Mouse (Mus musculus) T-cell, adult 66 days (primary cell): ENCODE results near the gene Klhdc10. TPM values are rescaled to one million over a fixed set of nuclear protein-coding genes. Genes with fewer than 3 reads are reported as not detected.

Experiments
- total RNA-seq, 2 experiments: library from RNA; stranded (reverse); gene quantifications; 3 replicates in 1 of 2; 4 replicates in 1 of 2; pipeline ENCODE4 v1.2.4; 2023

The Klhdc10 gene
- 10 to 100 TPM; 23.9 to 24.5 TPM for total RNA-seq

GRCm38 (mm10) chr6:30401308-30402015 lies at the start of gene Klhdc10:
Gene Klhdc10 (plus strand): TSS chr6:30401868.

DNA sequence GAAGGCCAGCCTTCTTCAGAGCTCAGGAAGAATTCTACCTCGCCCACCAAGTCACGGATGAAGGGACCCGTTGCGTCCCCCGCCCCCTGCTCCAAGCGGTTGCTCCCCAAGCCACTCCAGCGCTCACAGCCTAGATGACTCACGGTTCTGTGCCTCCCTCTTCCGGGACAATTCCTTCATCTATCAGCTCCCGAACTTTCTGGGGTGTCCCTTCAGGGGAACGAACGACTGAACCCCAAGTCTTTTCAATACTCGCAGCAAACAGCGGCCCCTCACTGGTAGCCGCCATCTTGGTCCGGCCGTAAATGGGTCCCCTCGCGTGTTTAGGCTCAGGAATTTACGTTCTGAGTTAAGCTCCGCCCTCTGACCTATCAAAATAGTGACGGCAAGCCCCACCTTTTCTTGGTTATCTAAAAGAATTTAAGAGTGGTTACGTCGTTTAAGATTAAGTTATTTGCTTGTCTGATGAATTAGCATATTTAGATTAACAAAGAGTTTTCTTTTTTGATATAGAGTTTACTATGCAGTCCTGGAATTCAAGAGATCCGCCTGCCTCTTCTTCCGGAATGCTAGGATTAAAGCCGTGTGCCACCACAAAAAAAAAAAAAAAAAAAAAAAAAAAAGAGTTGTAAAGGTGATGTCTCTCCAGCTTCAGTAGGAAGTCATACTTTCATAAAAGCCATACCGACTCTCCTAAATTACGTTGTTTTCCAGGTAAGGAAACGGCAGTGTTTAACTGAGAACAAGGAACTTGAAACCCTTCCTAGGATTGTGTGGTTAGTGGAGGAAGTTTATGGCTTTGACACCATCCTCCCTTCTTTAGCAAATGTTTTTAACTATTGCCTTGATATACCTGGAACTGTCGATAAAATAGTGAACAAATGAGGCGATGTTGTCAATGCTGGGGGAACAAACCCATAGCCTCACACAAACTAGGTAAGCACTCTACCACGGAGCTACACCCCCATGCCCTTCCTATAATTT lies 10.7 kb upstream of the Klhdc10 start, which contains the start of gene Zc3hc1:
Zc3hc1 (minus strand) TSS at position 315 of the 984 bp plus-strand sequence.

Other genes starting within 250 kb of the Klhdc10 start
- gene Ube2h, start 97.3 kb upstream of the Klhdc10 start, total RNA-seq = 100 to 1,000 TPM; 133 to 149 TPM
- 10 to 100 TPM; 33.4 to 39.1 TPM for gene Zc3hc1, start 10.8 kb upstream of the Klhdc10 start, total RNA-seq
- gene Tmem209, start 107.9 kb downstream of the Klhdc10 start, total RNA-seq = 10 to 100 TPM; 38.2 to 39.8 TPM
- gene Ssmem1, start 108.0 kb downstream of the Klhdc10 start, total RNA-seq = 1 to 10 TPM in 1 of 2 experiments, under 1 TPM in 1; 0.96 to 1.2 TPM
- gene Cpa2, start 139.7 kb downstream of the Klhdc10 start, total RNA-seq = not detected
- gene Cpa4, start 166.5 kb downstream of the Klhdc10 start, total RNA-seq = not detected
- not detected for gene Cpa5, start 209.1 kb downstream of the Klhdc10 start, total RNA-seq
- gene Cpa1, start 237.3 kb downstream of the Klhdc10 start, total RNA-seq = not detected